8 mouse cellular contexts compared by ENCODE assay signal in the genomic region with DNA sequence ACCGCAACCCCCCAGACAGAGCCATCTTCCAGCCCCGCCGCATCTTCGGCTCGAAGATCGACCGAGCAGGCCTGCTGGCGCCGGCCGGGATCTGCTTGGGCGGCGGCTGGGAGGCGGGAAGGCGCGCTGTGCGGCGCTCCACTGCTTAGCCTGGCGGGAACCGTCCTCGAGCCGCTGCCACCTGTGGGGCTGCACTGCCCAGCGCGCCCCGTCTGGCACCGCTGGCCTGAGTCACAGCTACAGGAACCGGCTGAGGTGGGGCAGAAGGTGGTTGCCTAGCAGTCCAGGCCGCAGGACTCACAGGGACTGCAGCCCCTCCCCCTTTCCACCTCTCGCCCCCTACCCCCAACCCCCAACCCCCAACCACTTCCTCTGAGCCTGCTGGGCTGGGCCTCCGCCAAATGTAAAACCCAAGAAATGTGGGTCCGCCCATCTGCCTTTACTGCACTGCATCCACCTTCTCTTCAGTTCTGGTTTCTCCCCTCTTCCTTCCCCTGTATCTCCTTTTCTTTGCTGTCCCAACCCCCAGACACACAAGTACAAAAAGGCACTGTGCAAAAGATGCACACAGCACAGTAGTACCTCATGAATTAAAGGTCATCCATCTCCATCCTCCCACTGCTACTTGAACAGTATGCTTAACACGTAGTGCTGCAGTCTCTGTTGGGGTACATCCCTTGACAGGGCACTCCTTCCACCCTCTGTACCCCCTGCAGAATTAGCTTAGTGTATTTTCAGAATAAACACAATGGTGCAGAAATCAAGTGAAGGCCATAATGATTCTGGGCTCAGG. TPM values are rescaled to one million over a fixed set of nuclear protein-coding genes. Genes with fewer than 3 reads are reported as not detected.
DNase-seq lines count a peak whose midpoint lies in the region; ATAC-seq and TF ChIP-seq lines count a peak whose summit lies in the region.

Gene Zdhhc15, minus strand, starts transcription at position 308 of the 793 bp plus-strand sequence.

- 15% methylated on average over 30 of the region's 31 CpGs for WGBS in hindbrain, embryonic 15.5 days

- CTCF ChIA-PET in Patski (lab: Charles Lee), result no interaction called here

- H3K9ac ChIP-seq in hindbrain, embryonic 15.5 days, result peak within 1 kb of the TSS; percentile 47

- H3K4me1 ChIP-seq in hindbrain, embryonic 15.5 days (replicated peaks), result no peaks in the 10 kb centered on the region

- peak; percentile 39 for ATAC-seq in Patski
- peak; percentile 92 for ATAC-seq in common myeloid progenitor, adult 5-6 weeks (replicated peaks; ENCODE audit: low read depth, poor library complexity, severe bottlenecking)
- ATAC-seq in hindbrain, embryonic 15.5 days (ENCODE audit: low FRiP score, low read depth), result peak; percentile 93

- no peak for TF ChIP-seq CTCF in Patski (IDR thresholded peaks at IDR 0.05)

- H3K36me3 ChIP-seq in hindbrain, embryonic 15.5 days, result no peaks in the 10 kb centered on the region

- POLR2A ChIA-PET in Patski (lab: Charles Lee), result interaction anchor here (0.7 kb wide), 1 partner anchor 158 kb away, joined by 3 read pairs; no protein-coding TSS in a partner anchor

- H3K27ac ChIP-seq in hindbrain, embryonic 15.5 days (replicated peaks), result peak within 1 kb of the TSS; percentile 65

- H3K27me3 ChIP-seq in Patski, result peaks cover 40% of the 10 kb centered on the region
- H3K27me3 ChIP-seq in hindbrain, embryonic 15.5 days, result no peaks in the 10 kb centered on the region

- in situ Hi-C loops in Patski (cut with MboI; ENCODE audit: low pct_unique_long_range_greater_than_20kb), result no loop called here

- H3K4me3 ChIP-seq in hindbrain, embryonic 15.5 days, result peak within 1 kb of the TSS; percentile 55

- peak within 1 kb of the TSS; percentile 61 for H3K4me2 ChIP-seq in hindbrain, embryonic 15.5 days

- no peaks in the 10 kb centered on the region for H3K9me3 ChIP-seq in hindbrain, embryonic 15.5 days

- DNase-seq in Patski (ENCODE audit: low read depth, low spot score), result no peak
- peak; percentile 0 for DNase-seq in gastrocnemius, adult 18-20 months (ENCODE audit: low spot score)
- peak; percentile 37 to 38 for DNase-seq in layer of hippocampus, postnatal 36 days
- DNase-seq in lung, postnatal 14 days, result peak; percentile 44
- peak; percentile 74 for DNase-seq in retina, postnatal 1 day
- peak; percentile 61 for DNase-seq in thymus, postnatal 25 days

RNA-seq across cellular contexts. Expression of gene Zdhhc15, which starts in this region (rescaled TPM):
- 0.21 TPM for polyA plus RNA-seq in Patski (2021)
- 4.4 and 5.3 TPM in 2 replicates for total RNA-seq in common myeloid progenitor, adult 5-6 weeks (2017)
- total RNA-seq in gastrocnemius, adult 18-20 months (2021), result under 1 TPM; 0.12 to 0.16 TPM
- polyA plus RNA-seq in hindbrain, embryonic 15.5 days (2015; fragmentation: Nextera tagmentation; extraction: Ambion mirVana), result 4.0 and 4.8 TPM in 2 replicates
- total RNA-seq in layer of hippocampus, postnatal 36 days (2021), result 1 to 10 TPM; 6.4 to 7.1 TPM

Comparison
In these comparisons a context has a peak if more than half of its experiments do, and no peak if none do; other contexts are left out.
1. Peak in ATAC-seq in Patski; RNA of the gene not detected or under 1 TPM.
2. Peak in DNase-seq in gastrocnemius, adult 18-20 months; RNA of the gene not detected or under 1 TPM.
3. ATAC-seq: peak in every context shown above with its lines; median percentile 93 in hindbrain, embryonic 15.5 days; 92 in common myeloid progenitor, adult 5-6 weeks; 39 in Patski.